Mouse (Mus musculus): ENCODE results near the gene Ulk4.

The Ulk4 gene

DNA sequence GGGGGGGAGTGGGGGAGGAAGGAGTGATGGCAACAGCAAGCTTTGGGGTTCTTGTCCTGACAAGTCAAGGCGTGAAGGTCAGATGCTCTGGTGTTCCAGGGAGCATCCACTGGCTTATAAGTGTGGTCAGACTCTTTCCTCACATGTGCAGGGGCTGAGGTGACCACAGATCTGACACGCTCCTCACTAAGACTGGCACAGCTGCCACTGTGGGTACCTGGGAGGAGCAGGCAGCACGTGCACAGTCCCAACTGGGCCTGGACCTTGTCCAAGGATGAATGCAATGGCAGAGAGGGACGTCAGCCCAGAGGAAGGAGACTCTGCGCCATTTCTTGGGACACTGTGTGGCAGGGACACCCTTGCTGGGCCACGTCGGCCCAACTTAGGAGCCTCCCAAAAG is 295.2 kb downstream of the Ulk4 start:
- DNase-seq (ENCODE audit: low spot score), result no peak

- DNase-seq (ENCODE audit: low spot score), result no peak
These were observed 300.1 kb downstream of the Ulk4 start for GRCm38 (mm10) chr9:120976856-120977255.

DNA sequence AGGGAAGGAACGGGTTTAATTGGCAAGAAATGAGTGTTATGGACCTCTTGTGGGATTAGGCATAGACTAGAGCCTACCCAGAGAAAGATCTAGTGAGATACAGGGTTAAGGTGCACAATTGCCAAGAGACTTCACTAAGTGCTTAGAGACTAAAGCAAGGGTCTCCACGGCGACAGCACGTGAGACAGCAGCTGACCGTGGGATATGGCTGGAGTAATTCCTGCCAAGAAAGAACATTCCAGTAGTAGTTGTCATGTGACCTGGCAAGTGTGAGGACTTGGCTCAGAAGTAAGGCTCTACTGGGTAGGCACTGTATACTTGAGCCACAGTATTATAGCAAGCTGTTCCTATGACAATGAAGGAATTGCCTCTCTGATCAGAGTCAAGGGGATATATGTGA is 300.8 kb downstream of the Ulk4 start:
- no peak for DNase-seq (ENCODE audit: low spot score)

- DNase-seq (ENCODE audit: low spot score), result no peak
These were observed 302.8 kb downstream of the Ulk4 start for GRCm38 (mm10) chr9:120974209-120974608.

DNA sequence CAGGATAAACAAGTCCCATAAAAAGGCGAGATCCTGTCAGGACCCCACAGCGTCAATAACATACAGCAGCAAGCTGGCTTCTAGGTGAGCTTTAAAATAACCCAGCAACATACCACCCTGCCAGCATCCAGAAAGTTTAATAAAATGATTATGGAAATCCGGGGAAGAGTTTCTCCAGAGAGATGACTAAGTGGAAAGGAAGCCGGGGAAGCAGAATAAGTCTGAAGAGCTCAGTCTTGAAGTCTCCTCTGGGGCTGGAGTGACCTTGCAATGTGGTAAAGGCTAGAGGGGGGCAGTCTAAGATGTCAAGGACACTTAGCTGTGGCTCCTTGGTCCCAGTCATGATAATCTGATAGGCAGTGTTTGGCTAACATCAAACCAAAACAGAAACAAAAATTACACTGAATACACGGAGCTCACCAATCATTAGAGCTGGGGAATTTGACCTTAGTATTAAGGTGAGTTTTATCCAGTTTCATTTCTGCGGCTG is 303.9 kb downstream of the Ulk4 start:
- no peak for DNase-seq (ENCODE audit: low spot score)

DNA sequence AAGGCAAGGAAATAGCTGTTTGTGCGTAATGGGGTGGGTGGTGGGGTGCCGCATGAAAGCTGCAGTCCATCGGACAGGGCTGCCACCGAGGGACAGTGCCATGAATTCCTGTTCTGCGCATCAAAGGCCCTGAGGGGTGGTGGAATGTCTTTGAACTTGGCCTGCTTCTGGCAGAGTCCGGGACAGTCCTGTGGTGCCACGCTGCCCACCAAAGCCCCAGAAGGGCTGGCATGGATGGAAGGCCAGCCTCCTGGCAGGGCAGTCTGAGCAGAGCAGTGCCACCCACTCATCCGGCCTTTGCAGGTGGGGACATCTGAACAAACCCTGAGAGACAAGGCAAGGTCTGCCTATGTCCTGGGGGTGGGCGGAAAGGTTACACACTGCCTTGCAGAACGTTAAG is 312.0 kb downstream of the Ulk4 start:
- DNase-seq (ENCODE audit: low spot score), result no peak

DNA sequence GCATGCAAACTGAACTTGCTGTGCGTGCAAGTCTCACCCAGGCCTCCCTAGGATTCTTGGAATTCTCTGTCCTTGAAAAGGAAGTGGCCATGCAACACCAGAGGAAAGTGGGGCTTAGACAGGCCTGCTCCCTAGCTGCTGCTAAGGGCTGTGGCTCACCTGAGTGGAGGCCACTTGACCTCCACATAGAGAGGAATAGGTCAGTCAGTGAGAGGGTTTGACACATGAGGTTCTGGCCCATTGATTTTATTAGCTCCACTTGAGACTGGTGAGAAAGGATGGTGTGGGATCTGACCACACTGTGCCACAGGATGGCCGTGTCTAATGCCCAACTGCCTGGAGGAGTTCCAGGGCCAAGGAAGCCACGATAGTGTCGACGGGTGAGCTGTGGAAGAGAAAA is 312.8 kb downstream of the Ulk4 start:
- no peak for DNase-seq (ENCODE audit: low spot score)

GRCm38 (mm10) chr9:120963720-120964119 is 313.3 kb downstream of the Ulk4 start:
- DNase-seq (ENCODE audit: low spot score), result no peak

DNA sequence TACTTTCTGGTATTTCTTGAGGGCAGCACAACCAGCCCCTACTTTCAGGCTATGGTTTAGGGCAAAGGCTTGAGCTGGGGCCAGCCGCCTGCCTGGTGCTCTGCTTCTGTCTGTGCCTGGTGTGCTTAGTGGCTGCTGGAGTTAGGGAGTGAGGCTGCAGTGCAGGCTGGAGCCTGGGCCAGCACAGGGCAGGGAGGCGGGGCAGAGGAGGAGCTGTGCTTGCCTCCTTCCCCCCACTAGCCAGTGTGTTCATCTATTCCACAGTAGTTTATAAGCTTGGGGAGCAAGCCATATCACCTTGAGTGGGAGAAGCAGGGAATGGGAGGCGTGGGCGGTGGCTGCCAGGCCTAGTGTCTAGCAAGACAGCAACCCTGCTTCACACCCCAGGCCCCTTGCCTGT is 313.9 kb downstream of the Ulk4 start:
- DNase-seq (ENCODE audit: low spot score), result no peak

DNA sequence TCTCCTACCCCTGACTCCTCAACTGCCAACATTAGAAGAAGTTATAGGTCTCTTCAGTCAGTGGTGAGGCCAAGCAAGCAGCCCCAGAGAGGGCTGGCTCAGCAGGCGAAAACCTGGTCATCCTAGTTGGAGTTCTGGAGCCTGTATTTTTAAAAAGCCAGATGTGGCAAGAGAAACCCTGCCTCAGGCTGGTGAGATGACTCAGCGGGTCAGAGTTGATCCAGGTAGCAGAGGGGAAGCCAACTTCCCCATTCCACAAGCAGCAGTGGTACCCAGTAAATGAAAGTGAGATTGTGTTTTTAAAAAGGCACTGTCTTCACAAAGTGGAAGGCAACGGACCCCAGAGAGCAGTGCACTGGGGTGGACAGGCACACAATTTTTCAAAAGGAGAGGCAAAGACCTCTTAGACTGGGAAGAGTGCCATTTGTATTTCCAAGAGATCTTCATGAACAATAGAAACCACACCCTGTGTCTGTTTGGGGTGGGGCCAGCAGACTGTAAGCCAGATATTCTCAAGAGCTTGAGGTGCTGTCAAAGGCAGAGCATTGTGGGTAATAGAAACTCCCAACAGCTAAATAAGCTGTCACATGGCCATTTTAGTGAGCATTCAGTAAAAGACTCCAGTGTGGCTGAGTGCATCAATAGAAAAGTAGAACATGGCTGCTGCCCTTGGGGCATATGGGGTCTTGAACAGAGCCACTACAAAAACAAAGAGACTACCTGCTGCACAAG is 314.9 kb downstream of the Ulk4 start:
- DNase-seq (ENCODE audit: low spot score), result no peak

DNA sequence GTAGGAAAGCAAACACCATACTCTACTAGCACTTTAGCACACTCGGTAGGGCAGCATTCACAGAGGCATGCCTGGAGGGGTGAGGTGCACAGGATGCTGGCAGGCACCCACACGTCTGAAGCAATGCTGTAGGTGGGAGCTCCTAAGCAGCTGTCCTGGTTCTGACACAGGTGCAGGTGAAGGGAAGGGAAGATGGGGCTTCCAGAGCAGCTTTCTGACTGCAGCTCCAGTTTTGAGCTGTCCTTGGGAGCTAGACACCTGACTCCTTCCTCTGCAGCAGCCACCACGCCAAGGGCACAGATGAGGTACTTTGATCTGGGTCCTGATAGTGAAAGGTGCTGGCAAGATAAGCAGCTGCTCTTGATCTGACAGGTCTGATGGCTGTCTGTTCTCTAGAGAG is 315.5 kb downstream of the Ulk4 start:
- no peak for DNase-seq (ENCODE audit: low spot score)

GRCm38 (mm10) chr9:120960611-120961010 is 316.4 kb downstream of the Ulk4 start:
- DNase-seq (ENCODE audit: low spot score), result no peak

DNA sequence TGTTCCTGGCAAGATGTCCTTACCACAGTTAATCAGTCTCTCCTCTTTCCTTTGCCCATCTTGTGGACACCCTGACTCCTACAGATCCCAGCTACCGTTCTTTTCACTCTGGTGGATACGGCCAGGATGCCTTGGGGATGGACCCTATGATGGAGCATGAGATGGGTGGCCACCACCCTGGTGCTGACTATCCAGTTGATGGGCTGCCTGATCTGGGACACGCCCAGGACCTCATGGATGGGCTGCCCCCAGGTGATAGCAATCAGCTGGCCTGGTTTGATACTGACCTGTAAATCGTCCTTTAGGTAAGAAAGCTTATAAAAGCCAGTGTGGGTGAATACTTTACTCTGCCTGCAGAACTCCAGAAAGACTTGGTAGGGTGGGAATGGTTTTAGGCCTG is 317.8 kb downstream of the Ulk4 start:
- no peak for DNase-seq (ENCODE audit: low spot score)

DNA sequence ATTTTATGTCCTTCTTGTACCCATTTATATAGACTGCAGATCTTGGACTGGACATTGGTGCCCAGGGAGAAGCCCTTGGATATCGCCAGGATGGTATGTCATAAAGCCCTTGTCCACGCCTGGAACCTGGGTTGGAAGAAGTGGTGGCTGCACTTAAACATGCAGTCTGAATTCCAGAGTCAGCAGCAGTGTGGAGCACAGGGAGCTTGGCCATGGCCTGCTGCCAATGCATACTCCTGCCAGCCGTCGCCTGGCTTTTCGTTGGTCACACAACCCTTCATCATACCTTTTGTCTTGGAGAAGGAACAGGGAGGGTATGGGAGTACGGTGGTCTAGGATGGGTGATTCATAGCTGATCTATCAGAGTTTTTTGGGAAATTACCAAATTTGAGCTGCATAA is 318.4 kb downstream of the Ulk4 start:
- no peak for DNase-seq (ENCODE audit: low spot score)

- DNase-seq (ENCODE audit: low spot score), result no peak
These were observed 318.9 kb downstream of the Ulk4 start for GRCm38 (mm10) chr9:120958051-120958450.

DNA sequence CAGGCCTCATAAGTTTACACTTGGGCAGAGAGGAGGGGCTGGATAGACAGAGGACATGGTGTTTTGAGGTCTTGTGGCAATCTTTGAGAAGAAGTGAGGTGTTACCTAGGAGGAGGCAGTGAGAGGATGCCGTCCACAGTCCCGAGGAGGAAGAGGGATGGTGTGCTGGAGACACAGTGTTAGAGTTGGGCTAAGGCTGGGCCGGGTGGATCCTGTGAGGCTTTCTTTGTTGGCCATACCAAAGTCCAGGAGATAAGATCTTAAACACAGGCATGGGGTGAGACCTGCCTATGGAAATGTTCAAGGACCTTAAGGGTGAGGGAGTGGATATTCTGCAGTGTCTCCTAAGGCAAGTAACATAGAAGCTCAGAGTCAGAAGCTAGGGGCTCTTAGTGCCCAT is 325.1 kb downstream of the Ulk4 start:
- DNase-seq (ENCODE audit: low spot score), result no peak

GRCm38 (mm10) chr9:120950761-120951160 is 326.2 kb downstream of the Ulk4 start:
- DNase-seq (ENCODE audit: low spot score), result no peak

DNA sequence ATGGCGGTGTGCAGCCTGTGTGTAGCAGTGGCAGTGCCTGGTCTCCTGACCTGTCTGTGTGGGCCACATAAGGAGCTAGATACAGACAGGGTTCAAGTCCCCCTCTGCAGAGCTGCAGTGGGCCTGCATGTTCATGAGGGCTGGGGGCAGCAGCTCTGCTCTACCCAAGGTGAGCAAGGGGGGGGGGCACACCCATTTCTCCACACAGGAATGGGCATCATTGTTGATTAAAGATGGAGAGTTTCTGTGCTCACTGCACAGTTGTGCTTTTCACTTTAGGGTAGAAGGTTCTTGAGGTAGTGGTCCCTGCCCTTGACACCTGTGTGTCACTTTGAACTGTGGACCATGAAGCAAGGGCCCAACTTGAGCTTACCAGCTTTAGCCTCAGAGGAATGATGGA is 328.2 kb downstream of the Ulk4 start:
- DNase-seq (ENCODE audit: low spot score), result no peak

DNA sequence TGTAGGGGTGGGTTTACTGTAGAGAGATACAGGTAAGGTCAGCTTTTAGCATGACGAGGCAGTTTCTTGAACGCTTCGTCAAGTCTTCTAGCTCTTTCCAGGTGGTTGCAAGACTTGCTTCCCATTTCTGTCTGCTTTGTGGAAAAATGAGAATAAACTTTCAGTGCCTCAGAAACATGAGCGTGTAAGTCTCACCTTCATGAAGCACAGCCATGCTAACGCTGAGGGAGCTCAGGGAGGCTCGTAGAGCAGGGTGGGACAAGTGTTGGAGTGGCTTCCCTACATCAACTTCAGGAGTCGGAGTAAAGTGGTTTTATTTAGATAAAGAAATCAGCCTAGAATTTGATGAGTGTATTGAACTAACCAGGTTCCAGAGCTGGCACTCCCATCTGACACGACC is 330.9 kb downstream of the Ulk4 start:
- DNase-seq (ENCODE audit: low spot score), result no peak

DNA sequence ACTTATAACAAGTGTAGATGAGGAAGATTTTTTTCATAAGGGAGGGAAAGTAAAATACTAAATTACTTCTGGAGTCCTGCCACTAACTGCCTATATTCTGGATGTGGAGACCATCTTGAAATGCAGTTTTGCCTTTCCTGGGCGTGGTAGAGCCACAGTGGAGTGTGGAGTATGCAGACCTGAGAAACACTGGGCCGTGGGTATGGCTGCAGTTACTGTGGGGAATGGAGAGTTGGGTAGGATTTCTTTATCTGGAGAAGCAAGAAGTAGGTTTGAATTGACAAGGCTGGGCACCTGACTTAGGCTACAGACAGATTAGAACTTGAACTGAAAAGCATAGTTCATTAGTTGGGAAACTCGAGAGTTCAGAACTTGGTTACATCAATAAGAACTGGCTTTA is 332.8 kb downstream of the Ulk4 start:
- no peak for DNase-seq (ENCODE audit: low spot score)

GRCm38 (mm10) chr9:120943757-120944156 is 333.2 kb downstream of the Ulk4 start:
- no peak for DNase-seq (ENCODE audit: low spot score)

DNA sequence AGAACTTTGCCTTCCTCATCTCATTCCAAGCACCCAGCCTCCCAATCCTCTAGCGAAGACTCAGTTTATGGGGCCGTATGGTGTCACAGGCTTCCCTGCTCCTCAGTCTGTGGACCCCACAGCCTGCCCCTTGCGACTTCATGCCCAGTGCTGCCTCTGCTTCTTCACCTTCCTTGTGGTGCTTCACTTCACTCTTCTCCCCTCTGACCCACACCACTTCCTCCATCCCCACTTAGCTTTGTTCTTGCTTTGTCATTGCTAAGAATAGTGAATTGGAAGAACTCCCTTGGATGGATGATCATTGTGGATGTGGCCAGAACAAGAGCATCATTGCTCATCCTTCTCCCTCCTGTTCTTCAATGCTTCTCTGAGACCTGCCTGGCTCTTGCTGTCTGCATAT is 336.1 kb downstream of the Ulk4 start:
- DNase-seq (ENCODE audit: low spot score), result no peak

DNA sequence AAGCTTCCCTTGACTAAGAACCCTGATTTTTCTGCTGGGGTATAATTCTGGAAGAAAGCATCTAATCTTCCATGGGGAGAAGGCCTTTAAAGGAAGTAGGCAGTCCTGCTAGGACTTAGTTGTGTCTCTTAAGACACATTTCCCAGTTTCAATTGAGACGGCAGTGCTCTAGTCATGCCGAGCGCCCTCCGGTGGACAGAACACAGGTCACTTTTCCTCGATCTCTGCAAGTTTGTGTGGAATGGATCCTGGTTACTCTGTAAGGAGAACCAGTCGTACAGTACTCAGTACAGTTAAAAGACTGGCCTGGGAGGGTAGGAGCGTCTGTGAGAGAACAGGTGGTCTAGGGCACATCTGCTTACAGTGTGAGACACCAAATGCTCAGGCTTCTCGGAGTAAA is 340.6 kb downstream of the Ulk4 start:
- DNase-seq (ENCODE audit: low spot score), result no peak

DNA sequence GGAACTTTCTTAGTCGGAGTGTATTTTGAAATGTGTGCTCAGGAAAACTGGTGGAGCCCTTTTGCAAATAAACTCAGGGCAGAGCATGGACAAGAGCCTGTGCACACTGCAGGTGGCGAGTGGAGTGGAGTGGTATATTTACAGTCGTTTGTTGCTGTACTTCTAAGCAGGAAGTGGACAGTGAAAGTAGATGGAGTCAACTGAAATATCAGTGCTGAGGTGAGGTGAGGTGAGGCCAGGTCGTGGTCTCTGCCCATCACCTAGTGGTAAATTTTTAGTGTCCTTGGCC is 341.4 kb downstream of the Ulk4 start:
- no peak for DNase-seq (ENCODE audit: low spot score)

Data from urinary bladder, postnatal 10 days (tissue).